Mouse (Mus musculus): ENCODE data around the gene Capn15.

GRCm38 (mm10) chr17:25911816-25912215, 73.8 kb downstream of the Capn15 start:
- TF ChIP-seq CTCF (IDR thresholded peaks at IDR 0.05; ENCODE audit: low read depth): no peak
- TF ChIP-seq EP300 (IDR thresholded peaks at IDR 0.05; ENCODE audit: low read depth): no peak

Data from liver, postnatal 0 days (tissue).